Mouse (Mus musculus): ENCODE measurements around the gene Gigyf2. TPM values are rescaled to one million over a fixed set of nuclear protein-coding genes. Genes with fewer than 3 reads are reported as not detected.

Gigyf2 gene
- total and polyA plus RNA-seq, 3 experiments = 27.1 to 70.6 TPM; not detected in 1

GRCm38 (mm10) chr1:87291416-87291815, 35.4 kb upstream of the Gigyf2 start:
- Histone ChIP-seq H3K4me1 (ENCODE audit: control insufficient read depth in 1 of 2, insufficient read depth in 2 of 2, low read length in 2 of 2) (no peaks in the 10 kb centered on the region), H3K27ac (ENCODE audit: control insufficient read depth, low read depth, low read length) (no peak overlapping the region), H3K9me3 (replicated peaks; ENCODE audit: insufficient read depth, low read length) (no peaks in the 10 kb centered on the region), H3K4me3 (ENCODE audit: control insufficient read depth in 1 of 2, insufficient read depth in 1 of 2, low read depth in 2 of 2, low read length in 2 of 2) (no peak overlapping the region), H3K79me2 (ENCODE audit: control insufficient read depth, insufficient read depth, low read length, poor library complexity) (no peaks in the 10 kb centered on the region), H3K36me3 (ENCODE audit: control insufficient read depth in 1 of 2, insufficient read depth in 2 of 2, low read length in 2 of 2) (no peaks in the 10 kb centered on the region), H3K9ac (ENCODE audit: control insufficient read depth, low read depth, low read length, poor library complexity, severe bottlenecking) (no peak overlapping the region), H3K27me3 (ENCODE audit: control insufficient read depth in 1 of 2, insufficient read depth in 2 of 2, low read length in 2 of 2) (peaks cover 0 to 4% of the 10 kb centered on the region in 2 experiments; a peak in 3 of 4 replicates)
- TF ChIP-seq POLR2AphosphoS5 (IDR thresholded peaks at IDR 0.05; ENCODE audit: borderline replicate concordance, low read depth, low read length) (no peak), CTCF (IDR thresholded peaks at IDR 0.05 in 2 of 3, conservative IDR thresholded peaks at IDR 0.05 in 1 of 3; ENCODE audit: control insufficient read depth in 1 of 3, insufficient read depth in 1 of 3, low read depth in 2 of 3, low read length in 3 of 3, poor library complexity in 1 of 3, severe bottlenecking in 1 of 3) (no peak), GATA1 (IDR thresholded peaks at IDR 0.05; ENCODE audit: low read depth, low read length) (no peak), MYC (IDR thresholded peaks at IDR 0.05; ENCODE audit: low read depth, low read length) (no peak), UBTF (IDR thresholded peaks at IDR 0.05; ENCODE audit: borderline replicate concordance, insufficient read depth, low read depth, low read length) (no peak), TCF12 (IDR thresholded peaks at IDR 0.05; ENCODE audit: low read depth, low read length) (no peak), GABPA (IDR thresholded peaks at IDR 0.05; ENCODE audit: low read depth, low read length) (no peak), EP300 (IDR thresholded peaks at IDR 0.05; ENCODE audit: low read depth in 1 of 2, low read length in 2 of 2) (no peak), USF1 (IDR thresholded peaks at IDR 0.05; ENCODE audit: low read depth, low read length) (no peak), CHD2 (IDR thresholded peaks at IDR 0.05; ENCODE audit: low read length) (no peak), ELF1 (IDR thresholded peaks at IDR 0.05; ENCODE audit: low read depth, low read length) (no peak), ETS1 (IDR thresholded peaks at IDR 0.05; ENCODE audit: low read depth, low read length) (no peak), SIN3A (IDR thresholded peaks at IDR 0.05; ENCODE audit: low read length) (no peak), SMC3 (IDR thresholded peaks at IDR 0.05; ENCODE audit: low read depth, low read length) (no peak), USF2 (IDR thresholded peaks at IDR 0.05; ENCODE audit: borderline replicate concordance in 1 of 2, insufficient read depth in 1 of 2, low read depth in 1 of 2, low read length in 2 of 2) (no peak), RAD21 (IDR thresholded peaks at IDR 0.05; ENCODE audit: low read depth, low read length) (no peak), MAFK (IDR thresholded peaks at IDR 0.05; ENCODE audit: borderline replicate concordance, low read depth, low read length) (no peak), MAZ (IDR thresholded peaks at IDR 0.05; ENCODE audit: low read depth, low read length) (no peak), ZNF384 (IDR thresholded peaks at IDR 0.05; ENCODE audit: low read depth, low read length) (no peak), MXI1 (IDR thresholded peaks at IDR 0.05; ENCODE audit: low read depth, low read length) (no peak)
- DNase-seq (ENCODE audit: low read depth, low spot score) = no peak

Measured in MEL (cell line).